Mouse (Mus musculus) CD8-positive naive resting alpha-beta T cell, adult 2 months (primary cell): ENCODE measurements around the gene Adk.

ENCODE experiments used
- DNase-seq, 2 experiments: peaks; one replicate each; pipeline ENCODE4 v3.0.0; 2022; ENCODE audit warnings: low read depth in 2 of 2, low spot score in 2 of 2

The Adk gene

GRCm38 (mm10) chr14:21052112-21052780 is at the start of gene Adk, which contains the start of gene Ap3m1:
Adk (plus strand) TSS chr14:21052574.
Ap3m1 (minus strand) TSS chr14:21052508.
- DNase-seq = peak; percentile 93 to 94

GRCm38 (mm10) chr14:21013800-21014334 is 38.5 kb upstream of the Adk start:
- no peak for DNase-seq

GRCm38 (mm10) chr14:21017871-21018270 is 34.5 kb upstream of the Adk start:
- DNase-seq = no peak

- DNase-seq = peak; percentile 8 to 24
These were observed 33.4 kb upstream of the Adk start for GRCm38 (mm10) chr14:21018977-21019376.

GRCm38 (mm10) chr14:21020435-21020834 is 31.9 kb upstream of the Adk start:
- no peak for DNase-seq

GRCm38 (mm10) chr14:21027542-21027941 is 24.8 kb upstream of the Adk start:
- DNase-seq = no peak

- DNase-seq = no peak
These were observed 23.2 kb upstream of the Adk start for GRCm38 (mm10) chr14:21029025-21029659.

- peak; percentile 38 to 41 for DNase-seq
These were observed 20.4 kb upstream of the Adk start for GRCm38 (mm10) chr14:21031783-21032511.

- no peak for DNase-seq
These were observed 18.1 kb upstream of the Adk start for GRCm38 (mm10) chr14:21034271-21034670.

- DNase-seq = no peak
These were observed 17.6 kb upstream of the Adk start for GRCm38 (mm10) chr14:21034791-21035190.

GRCm38 (mm10) chr14:21039077-21039476 is 13.3 kb upstream of the Adk start:
- no peak for DNase-seq

- DNase-seq = no peak
These were observed 12.8 kb upstream of the Adk start for GRCm38 (mm10) chr14:21039623-21040022.

- no peak for DNase-seq
These were observed 4.5 kb upstream of the Adk start for GRCm38 (mm10) chr14:21047840-21048239.

- peak; percentile 43 to 70 for DNase-seq
These were observed 3.5 kb upstream of the Adk start for GRCm38 (mm10) chr14:21048879-21049278.

- DNase-seq = peak; percentile 41 to 57
These were observed 1.6 kb upstream of the Adk start for GRCm38 (mm10) chr14:21050734-21051133.

GRCm38 (mm10) chr14:21051380-21052111 is 828 bp upstream of the Adk start:
- no peak for DNase-seq

GRCm38 (mm10) chr14:21052781-21053130 is 382 bp downstream of the Adk start:
- no peak for DNase-seq

GRCm38 (mm10) chr14:21053151-21053550 is 777 bp downstream of the Adk start:
- DNase-seq = no peak

GRCm38 (mm10) chr14:21053586-21053985 is 1.2 kb downstream of the Adk start:
- DNase-seq = no peak

GRCm38 (mm10) chr14:21058972-21059371 is 6.6 kb downstream of the Adk start:
- DNase-seq = no peak
